ENCODE assay signal across 8 mouse cellular contexts in the genomic region with DNA sequence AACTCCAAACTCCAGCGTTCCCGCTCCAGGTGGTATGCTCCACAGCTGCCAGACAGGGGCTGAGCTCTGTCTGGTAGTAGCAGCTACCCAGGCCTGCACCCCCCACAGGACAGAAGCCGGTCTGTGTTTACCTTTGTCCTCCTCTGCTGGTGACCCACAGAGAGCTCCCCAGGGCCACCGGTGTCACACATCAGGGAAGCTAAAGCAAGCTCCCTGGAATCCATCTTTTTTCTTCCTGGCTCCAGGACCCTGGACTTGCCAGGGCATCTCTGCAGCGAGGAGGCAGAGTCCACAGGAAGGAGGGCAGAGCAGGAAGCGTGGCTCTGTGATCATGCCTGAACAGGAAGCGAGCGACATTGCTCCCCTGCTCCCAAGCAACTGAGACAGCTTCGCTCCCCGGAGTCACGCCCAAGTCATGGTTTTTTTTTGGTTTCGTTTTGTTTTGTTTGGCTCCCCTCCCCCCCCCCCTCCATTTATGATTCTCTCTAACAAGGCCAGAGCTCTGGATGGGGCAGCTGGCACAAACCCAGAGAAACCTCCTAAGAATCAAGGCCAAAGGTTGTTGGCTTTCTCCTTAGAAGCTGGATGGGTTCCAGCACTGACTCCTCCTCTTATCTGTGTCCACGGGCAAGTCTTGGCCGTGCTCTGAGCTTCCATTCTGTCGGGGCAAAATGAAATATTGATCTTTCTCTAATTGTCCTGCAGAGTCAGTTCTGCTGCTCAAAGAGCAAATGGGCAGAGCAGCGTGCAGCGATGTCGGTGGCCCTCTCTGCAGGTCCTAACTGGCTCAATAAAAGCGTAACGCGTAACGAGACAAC. TPM values are rescaled to one million over a fixed set of nuclear protein-coding genes. Genes with fewer than 3 reads are reported as not detected.
DNase-seq lines count a peak whose midpoint lies in the region; ATAC-seq lines count a peak whose summit lies in the region.

No protein-coding gene starts in this region.

- H3K4me3 ChIP-seq in forebrain, embryonic 14.5 days (ENCODE audit: low read depth, low read length), result peak overlapping the region; percentile 8; the same call in 1 of the 2 replicates
- peak overlapping the region; percentile 10; the same call in 1 of the 2 replicates for H3K4me3 ChIP-seq in hindbrain, embryonic 11.5 days (ENCODE audit: low read depth, low read length)
- peak overlapping the region; percentile 34 for H3K4me3 ChIP-seq in limb, embryonic 13.5 days
- H3K4me3 ChIP-seq in midbrain, embryonic 12.5 days, result peak overlapping the region; percentile 21

- H3K4me1 ChIP-seq in forebrain, embryonic 14.5 days (ENCODE audit: control insufficient read depth, insufficient read depth, low read length), result no peaks in the 10 kb centered on the region
- H3K4me1 ChIP-seq in hindbrain, embryonic 11.5 days (replicated peaks; ENCODE audit: control insufficient read depth, insufficient read depth, low read length), result peaks cover 3% of the 10 kb centered on the region; the same call in 1 of the 2 replicates
- peaks cover 35% of the 10 kb centered on the region for H3K4me1 ChIP-seq in limb, embryonic 13.5 days
- H3K4me1 ChIP-seq in midbrain, embryonic 12.5 days, result peaks cover 15% of the 10 kb centered on the region

- peak; percentile 66 for DNase-seq in Muller cell, postnatal 12 days (ENCODE audit: inconsistent ontology term)
- peak; percentile 45 for DNase-seq in c-Kit-positive CD71-positive TER-119-positive erythroid progenitor cells, embryonic 14.5 days (ENCODE audit: low spot score)
- peak; percentile 38 for DNase-seq in forebrain, embryonic 14.5 days (ENCODE audit: low spot score)
- peak; percentile 52 for DNase-seq in hindbrain, embryonic 11.5 days (ENCODE audit: low spot score)
- peak; percentile 60 for DNase-seq in splenic B cell, adult 2 months (ENCODE audit: low read depth, low spot score)
- DNase-seq in right cerebral cortex, postnatal 36 days (ENCODE audit: low spot score in 2 of 2), result no peak

- H3K9me3 ChIP-seq in forebrain, embryonic 14.5 days (replicated peaks; ENCODE audit: control insufficient read depth, low read length), result no peaks in the 10 kb centered on the region
- no peaks in the 10 kb centered on the region for H3K9me3 ChIP-seq in hindbrain, embryonic 11.5 days (ENCODE audit: control insufficient read depth, low read length)
- H3K9me3 ChIP-seq in limb, embryonic 13.5 days, result no peaks in the 10 kb centered on the region
- H3K9me3 ChIP-seq in midbrain, embryonic 12.5 days, result no peaks in the 10 kb centered on the region

- H3K27ac ChIP-seq in forebrain, embryonic 14.5 days (ENCODE audit: low read depth, low read length), result no peak overlapping the region
- H3K27ac ChIP-seq in hindbrain, embryonic 11.5 days (ENCODE audit: low read depth, low read length), result 0 out of 2 replicates have a peak overlapping the region, but pooled peaks have one; percentile 30
- H3K27ac ChIP-seq in limb, embryonic 13.5 days, result no peak overlapping the region
- H3K27ac ChIP-seq in midbrain, embryonic 12.5 days (replicated peaks), result no peak overlapping the region

- 27% methylated on average over 22 of the region's 22 CpGs for WGBS in forebrain, embryonic 14.5 days
- WGBS in hindbrain, embryonic 11.5 days, result 12% methylated on average over 22 of the region's 22 CpGs
- 5% methylated on average over 22 of the region's 22 CpGs for WGBS in limb, embryonic 13.5 days
- 24% methylated on average over 22 of the region's 22 CpGs for WGBS in midbrain, embryonic 12.5 days

- H3K4me2 ChIP-seq in forebrain, embryonic 14.5 days (ENCODE audit: low read length), result peak overlapping the region; percentile 39
- peak overlapping the region; percentile 39 for H3K4me2 ChIP-seq in hindbrain, embryonic 11.5 days (replicated peaks; ENCODE audit: low read depth, low read length)
- H3K4me2 ChIP-seq in limb, embryonic 13.5 days (replicated peaks), result peak overlapping the region; percentile 64
- H3K4me2 ChIP-seq in midbrain, embryonic 12.5 days (replicated peaks), result peak overlapping the region; percentile 42

- H3K9ac ChIP-seq in forebrain, embryonic 14.5 days (ENCODE audit: low read length), result no peak overlapping the region
- peak overlapping the region; percentile 42; the same call in 1 of the 2 replicates for H3K9ac ChIP-seq in hindbrain, embryonic 11.5 days (ENCODE audit: low read depth, low read length)
- peak overlapping the region; percentile 54; the same call in 1 of the 2 replicates for H3K9ac ChIP-seq in limb, embryonic 13.5 days
- H3K9ac ChIP-seq in midbrain, embryonic 12.5 days (replicated peaks), result peak overlapping the region; percentile 24; the same call in 1 of the 2 replicates

- no peaks in the 10 kb centered on the region for H3K36me3 ChIP-seq in forebrain, embryonic 14.5 days (ENCODE audit: control insufficient read depth, insufficient read depth, low read length)
- H3K36me3 ChIP-seq in hindbrain, embryonic 11.5 days (ENCODE audit: control insufficient read depth, insufficient read depth, low read length), result no peaks in the 10 kb centered on the region
- no peaks in the 10 kb centered on the region for H3K36me3 ChIP-seq in limb, embryonic 13.5 days
- H3K36me3 ChIP-seq in midbrain, embryonic 12.5 days, result no peaks in the 10 kb centered on the region
- no peaks in the 10 kb centered on the region; the same call in 1 of the 2 replicates for H3K36me3 ChIP-seq in splenic B cell, adult 2 months (ENCODE audit: control insufficient read depth, insufficient read depth, low read length, poor library complexity, severe bottlenecking)

- peak; percentile 48; the same call in 1 of the 2 replicates for ATAC-seq in forebrain, embryonic 14.5 days
- peak; percentile 68 for ATAC-seq in hindbrain, embryonic 11.5 days (ENCODE audit: low FRiP score)
- ATAC-seq in limb, embryonic 13.5 days (ENCODE audit: low FRiP score, low read depth), result peak; percentile 54; the same call in 1 of the 2 replicates
- ATAC-seq in midbrain, embryonic 12.5 days (ENCODE audit: low FRiP score, low read depth), result peak; percentile 64

- H3K27me3 ChIP-seq in forebrain, embryonic 14.5 days (replicated peaks; ENCODE audit: control insufficient read depth, insufficient read depth, low read length), result no peaks in the 10 kb centered on the region
- no peaks in the 10 kb centered on the region for H3K27me3 ChIP-seq in hindbrain, embryonic 11.5 days (ENCODE audit: control insufficient read depth, insufficient read depth, low read length)
- H3K27me3 ChIP-seq in limb, embryonic 13.5 days, result no peaks in the 10 kb centered on the region
- H3K27me3 ChIP-seq in midbrain, embryonic 12.5 days, result peaks cover 16% of the 10 kb centered on the region
- no peaks in the 10 kb centered on the region for H3K27me3 ChIP-seq in splenic B cell, adult 2 months (ENCODE audit: control insufficient read depth, insufficient read depth, low read length, poor library complexity, severe bottlenecking)

RNA-seq across cellular contexts. Expression of gene Slc2a9, which starts 22.8 kb away (rescaled TPM):
- 0.48 and 0.62 TPM in 2 replicates for polyA plus RNA-seq in forebrain, embryonic 14.5 days (2014; fragmentation: Nextera tagmentation; extraction: Ambion mirVana)
- polyA plus RNA-seq in hindbrain, embryonic 11.5 days (2014; fragmentation: Nextera tagmentation; extraction: Ambion mirVana), result 0.13 and 0.15 TPM in 2 replicates
- 0.28 and 0.32 TPM in 2 replicates for polyA plus RNA-seq in limb, embryonic 13.5 days (2015; fragmentation: Nextera tagmentation; extraction: Ambion mirVana)
- polyA plus RNA-seq in midbrain, embryonic 12.5 days (2016; fragmentation: Nextera tagmentation; extraction: Ambion mirVana), result 0.26 and 0.76 TPM in 2 replicates

Comparison
In these comparisons a context has a peak if more than half of its experiments do, and no peak if none do; other contexts are left out.
1. DNase-seq: peak in Muller cell, postnatal 12 days (single experiment), c-Kit-positive CD71-positive TER-119-positive erythroid progenitor cells, embryonic 14.5 days (single experiment), forebrain, embryonic 14.5 days (single experiment), hindbrain, embryonic 11.5 days (single experiment) and splenic B cell, adult 2 months (single experiment); none in right cerebral cortex, postnatal 36 days (0 of 2).
2. Peak in every context shown above with its lines, with median percentiles within 50 percentile points of each other: ATAC-seq, H3K4me2 ChIP-seq and H3K4me3 ChIP-seq.